Mouse (Mus musculus): ENCODE data around the gene Sec14l1. TPM values are rescaled to one million over a fixed set of nuclear protein-coding genes. Genes with fewer than 3 reads are reported as not detected.

Gene Sec14l1
- polyA plus RNA-seq, 1 experiment from 2014 or later: 60.3 TPM

GRCm38 (mm10) chr11:117207436-117207835 lies 92.5 kb downstream of the Sec14l1 start:
- H3K27me3 ChIP-seq: peaks cover 9% of the 10 kb centered on the region; the same call in 1 of the 2 replicates
- no peak overlapping the region for H3K4me2 ChIP-seq
- no peaks in the 10 kb centered on the region for H3K9me3 ChIP-seq (replicated peaks)
- no peak overlapping the region for H3K27ac ChIP-seq
- no peak for ATAC-seq
- H3K4me3 ChIP-seq: no peak overlapping the region
- H3K36me3 ChIP-seq (ENCODE audit: poor library complexity, severe bottlenecking): no peaks in the 10 kb centered on the region
- WGBS: 64% methylated on average over 5 of the region's 5 CpGs
- peaks cover 4% of the 10 kb centered on the region; the same call in 1 of the 2 replicates for H3K4me1 ChIP-seq
- no peak overlapping the region for H3K9ac ChIP-seq

GRCm38 (mm10) chr11:117208151-117208673 lies 93.2 kb downstream of the Sec14l1 start:
- H3K9me3 ChIP-seq (replicated peaks): no peaks in the 10 kb centered on the region
- H3K4me2 ChIP-seq: no peak overlapping the region
- 87% methylated on average over 8 of the region's 8 CpGs for WGBS
- no peak for ATAC-seq
- no peak overlapping the region for H3K9ac ChIP-seq
- no peak overlapping the region for H3K4me3 ChIP-seq
- H3K27me3 ChIP-seq: peaks cover 5% of the 10 kb centered on the region; the same call in 1 of the 2 replicates
- H3K27ac ChIP-seq: no peak overlapping the region
- H3K4me1 ChIP-seq: peaks cover 4% of the 10 kb centered on the region; the same call in 1 of the 2 replicates
- H3K36me3 ChIP-seq (ENCODE audit: poor library complexity, severe bottlenecking): no peaks in the 10 kb centered on the region

Small RNA genes within 50 kb of the gene (microRNA-seq; reads per million reads assigned to microRNA genes)
- gene Gm24323 (not detected), gene Mir6516 (1.1 reads per million)

Other genes with a start within 250 kb of the Sec14l1 start
- gene Mgat5b, start 196.3 kb upstream of the Sec14l1 start, polyA plus RNA-seq (2015; fragmentation: Nextera tagmentation; extraction: Ambion mirVana): 18.5 and 19.8 TPM in 2 replicates
- 142 and 148 TPM in 2 replicates for gene Sept9, start 84.5 kb downstream of the Sec14l1 start, polyA plus RNA-seq (2015; fragmentation: Nextera tagmentation; extraction: Ambion mirVana)

Measured in forebrain, embryonic 13.5 days (tissue).